Mouse (Mus musculus): ENCODE data around the gene Hoxd10.

Gene Hoxd10

GRCm38 (mm10) chr2:74666411-74666810 is 25.3 kb upstream of the Hoxd10 start:
- no peak for DNase-seq (ENCODE audit: low spot score in 2 of 2)

- no peak for DNase-seq (ENCODE audit: low spot score in 2 of 2)
These were observed 24.4 kb upstream of the Hoxd10 start for GRCm38 (mm10) chr2:74667191-74667841.

GRCm38 (mm10) chr2:74667842-74668357 is 23.8 kb upstream of the Hoxd10 start, which contains the start of gene Hoxd13:
Gene Hoxd13 (plus strand): TSS chr2:74668310.
- DNase-seq (ENCODE audit: low spot score in 2 of 2) = no peak

- no peak for DNase-seq (ENCODE audit: low spot score in 2 of 2)
These were observed 23.1 kb upstream of the Hoxd10 start for GRCm38 (mm10) chr2:74668370-74669229.

- DNase-seq (ENCODE audit: low spot score in 2 of 2) = no peak
These were observed 22.5 kb upstream of the Hoxd10 start for GRCm38 (mm10) chr2:74669230-74669578.

- DNase-seq (ENCODE audit: low spot score in 2 of 2) = no peak
These were observed 22.0 kb upstream of the Hoxd10 start for GRCm38 (mm10) chr2:74669650-74670235.

- DNase-seq (ENCODE audit: low spot score in 2 of 2) = no peak
These were observed 21.0 kb upstream of the Hoxd10 start for GRCm38 (mm10) chr2:74670632-74671188.

- DNase-seq (ENCODE audit: low spot score in 2 of 2) = no peak
These were observed 19.9 kb upstream of the Hoxd10 start for GRCm38 (mm10) chr2:74671847-74672246.

GRCm38 (mm10) chr2:74672481-74673362 is 19.0 kb upstream of the Hoxd10 start:
- DNase-seq (ENCODE audit: low spot score in 2 of 2) = peak in 1 of 2 experiments; percentile 13

- DNase-seq (ENCODE audit: low spot score in 2 of 2) = no peak
These were observed 17.8 kb upstream of the Hoxd10 start for GRCm38 (mm10) chr2:74673835-74674425.

- no peak for DNase-seq (ENCODE audit: low spot score in 2 of 2)
These were observed 16.7 kb upstream of the Hoxd10 start, which contains the start of gene Hoxd12 for GRCm38 (mm10) chr2:74674881-74675665. Gene Hoxd12 (plus strand): TSS chr2:74675013.

GRCm38 (mm10) chr2:74675666-74676282 is 15.9 kb upstream of the Hoxd10 start:
- DNase-seq (ENCODE audit: low spot score in 2 of 2) = no peak

- DNase-seq (ENCODE audit: low spot score in 2 of 2) = no peak
These were observed 15.2 kb upstream of the Hoxd10 start for GRCm38 (mm10) chr2:74676376-74677052.

GRCm38 (mm10) chr2:74677106-74677505 is 14.6 kb upstream of the Hoxd10 start:
- DNase-seq (ENCODE audit: low spot score in 2 of 2) = no peak

GRCm38 (mm10) chr2:74678891-74679595 is 12.7 kb upstream of the Hoxd10 start, which contains the start of gene Hoxd11:
Gene Hoxd11 (plus strand): TSS chr2:74679557.
- no peak for DNase-seq (ENCODE audit: low spot score in 2 of 2)

GRCm38 (mm10) chr2:74679596-74679971 is 12.1 kb upstream of the Hoxd10 start:
- DNase-seq (ENCODE audit: low spot score in 2 of 2) = no peak

- no peak for DNase-seq (ENCODE audit: low spot score in 2 of 2)
These were observed 11.7 kb upstream of the Hoxd10 start for GRCm38 (mm10) chr2:74679980-74680379.
